Mouse (Mus musculus) intestine, embryonic 14.5 days (tissue): ENCODE data around the gene Fam221a. TPM values are rescaled to one million over a fixed set of nuclear protein-coding genes. Genes with fewer than 3 reads are reported as not detected.
"Not testable (repeated sequence)": the region's sequence is repeated elsewhere in the genome, so short reads cannot be mapped to it uniquely, and the experiment has no call there.

Experiments
- ATAC-seq: fragments of 200-750 bp; cut with Nextera tagmentation; replicated peaks from 2 replicates; pipeline ENCODE4 v1.8.0; 2017; ENCODE audit warnings: low read depth, moderate number of reproducible peaks, moderate TSS enrichment, moderate library complexity; ENCODE audit not compliant: low FRiP score, low TSS enrichment
- DNase-seq: peaks from one replicate; pipeline ENCODE4 v3.0.0-alpha.2; 2018; ENCODE audit warnings: low spot score
- H3K27ac ChIP-seq: fragments of 300-500 bp; sonication (generic); 2 replicates; pipeline ENCODE4 v1.5.1; 2014; ENCODE audit warnings: low read depth, mild to moderate bottlenecking, control low read depth
- H3K27me3 ChIP-seq: fragments of 300-500 bp; sonication (generic); replicated peaks from 2 replicates; pipeline ENCODE4 v1.6.1; 2014; ENCODE audit warnings: low read length, control low read depth; ENCODE audit not compliant: control insufficient read depth, insufficient read depth
- H3K36me3 ChIP-seq: fragments of 300-500 bp; sonication (generic); 2 replicates; pipeline ENCODE4 v1.6.1; 2014; ENCODE audit warnings: low read length, control low read depth; ENCODE audit not compliant: control insufficient read depth, insufficient read depth
- H3K4me1 ChIP-seq: fragments of 300-500 bp; sonication (generic); replicated peaks from 2 replicates; pipeline ENCODE4 v1.6.1; 2014; ENCODE audit warnings: low read length, control low read depth, mixed read lengths; ENCODE audit not compliant: control insufficient read depth, insufficient read depth
- H3K4me2 ChIP-seq: fragments of 300-500 bp; sonication (generic); 2 replicates; pipeline ENCODE4 v1.6.1; 2014; ENCODE audit warnings: low read length
- H3K4me3 ChIP-seq: fragments of 300-500 bp; sonication (generic); 2 replicates; pipeline ENCODE4 v1.5.1; 2014; ENCODE audit warnings: low read depth, low read length, control low read depth, mixed read lengths
- H3K9ac ChIP-seq: fragments of 300-500 bp; sonication (generic); 2 replicates; pipeline ENCODE4 v1.6.1; 2014; ENCODE audit warnings: mild to moderate bottlenecking, low read length
- H3K9me3 ChIP-seq: fragments of 300-500 bp; sonication (generic); 2 replicates; pipeline ENCODE4 v1.6.1; 2016; ENCODE audit warnings: low read length, control low read depth; ENCODE audit not compliant: control insufficient read depth
- WGBS: fragments of 180-500 bp; shearing (Covaris S2); extraction: QIAGEN DNeasy Blood & Tissue Kit; methylation state at CpG from one replicate; pipeline ENCODE4 v1.1.7; 2014; 5-methylcytosine and 5-hydroxymethylcytosine counted together
- polyA plus RNA-seq: library from polyadenylated mRNA; unstranded; fragments of >200 nt; fragmentation: Nextera tagmentation; extraction: Ambion mirVana; gene quantifications from 2 replicates; pipeline ENCODE4 v1.2.1, GENCODE M21; 2014

Fam221a gene
- polyA plus RNA-seq, 1 experiment from 2014 or later = 9.6 TPM

- no peaks in the 10 kb centered on the region for H3K4me1 ChIP-seq
- no peak overlapping the region for H3K4me3 ChIP-seq
- H3K4me2 ChIP-seq = no peak overlapping the region
- 75% methylated on average over 3 of the region's 3 CpGs for WGBS
- DNase-seq (no peak), ATAC-seq (no peak)
- H3K27me3 ChIP-seq = no peaks in the 10 kb centered on the region
- no peak overlapping the region for H3K27ac ChIP-seq
- H3K9me3 ChIP-seq = no peaks in the 10 kb centered on the region
- no peak overlapping the region for H3K9ac ChIP-seq
- H3K36me3 ChIP-seq = no peaks in the 10 kb centered on the region
These were observed 43.3 kb downstream of the Fam221a start for GRCm38 (mm10) chr6:49410830-49411229.

- not testable (repeated sequence) for H3K4me2 ChIP-seq, H3K4me1 ChIP-seq, ATAC-seq, H3K4me3 ChIP-seq, DNase-seq, H3K27ac ChIP-seq, H3K36me3 ChIP-seq, H3K9me3 ChIP-seq, H3K9ac ChIP-seq, H3K27me3 ChIP-seq
- 75% methylated on average over 2 of the region's 2 CpGs for WGBS
These were observed 45.4 kb downstream of the Fam221a start for GRCm38 (mm10) chr6:49412967-49413366.

DNA sequence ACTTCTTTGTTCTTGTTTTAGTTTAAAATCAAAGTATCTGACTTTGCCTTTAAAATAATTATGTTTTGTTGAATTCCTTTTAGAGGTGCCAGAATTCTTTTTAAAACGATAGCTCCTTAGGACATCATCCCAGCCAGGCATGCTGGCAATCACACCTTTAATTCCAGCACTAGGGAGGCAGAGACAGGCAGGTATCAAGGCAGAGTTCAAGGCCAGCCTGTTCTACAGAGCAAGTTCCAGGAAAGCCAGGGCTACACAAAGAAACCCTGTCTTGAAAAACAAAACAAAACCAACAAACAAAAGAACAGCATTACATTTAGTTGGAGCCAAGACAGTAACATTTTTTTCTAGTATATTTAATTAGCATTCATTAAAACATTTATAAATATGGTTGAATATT, 48.4 kb downstream of the Fam221a start:
- no peaks in the 10 kb centered on the region for H3K9me3 ChIP-seq
- H3K4me2 ChIP-seq = no peak overlapping the region
- H3K4me1 ChIP-seq = no peaks in the 10 kb centered on the region
- no peak overlapping the region for H3K27ac ChIP-seq
- H3K36me3 ChIP-seq = no peaks in the 10 kb centered on the region
- no peak overlapping the region for H3K9ac ChIP-seq
- ATAC-seq (no peak), DNase-seq (no peak)
- 74% methylated on average over 1 of the region's 1 CpGs for WGBS
- H3K27me3 ChIP-seq = no peaks in the 10 kb centered on the region
- H3K4me3 ChIP-seq = no peak overlapping the region

DNA sequence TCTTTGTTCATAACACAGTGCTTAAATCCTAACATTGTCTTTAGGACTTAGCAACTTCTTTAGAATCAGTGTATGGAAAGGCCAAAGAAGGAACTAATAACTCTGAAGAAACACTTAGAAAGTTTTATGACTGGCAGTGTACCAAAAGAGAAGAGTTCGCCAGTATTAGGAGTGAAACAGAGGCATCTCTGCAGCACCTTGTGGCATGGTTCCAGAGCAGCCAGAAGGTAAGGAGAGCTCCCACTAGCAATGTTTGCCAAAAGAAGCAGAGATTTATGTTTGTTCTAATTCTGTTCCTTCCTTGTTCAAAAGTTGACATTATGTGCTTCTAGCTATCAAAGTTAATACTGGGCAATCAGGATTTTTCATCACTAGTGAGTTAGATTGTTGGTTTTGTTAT, 69.8 kb downstream of the Fam221a start:
- no peak for ATAC-seq
- H3K36me3 ChIP-seq = no peaks in the 10 kb centered on the region
- no peaks in the 10 kb centered on the region for H3K4me1 ChIP-seq
- H3K27me3 ChIP-seq = no peaks in the 10 kb centered on the region
- H3K9ac ChIP-seq = no peak overlapping the region
- WGBS = 60% methylated on average over 1 of the region's 1 CpGs
- H3K4me3 ChIP-seq = no peak overlapping the region
- DNase-seq = no peak
- H3K9me3 ChIP-seq = no peaks in the 10 kb centered on the region
- no peak overlapping the region for H3K27ac ChIP-seq
- no peak overlapping the region for H3K4me2 ChIP-seq

Other genes with a start within 250 kb of the Fam221a start
- gene Igf2bp3, start 152.8 kb upstream of the Fam221a start, polyA plus RNA-seq = 105 and 111 TPM in 2 replicates
- 45.6 and 45.9 TPM in 2 replicates for gene Tra2a, start 103.7 kb upstream of the Fam221a start, polyA plus RNA-seq
- 13.7 and 15.1 TPM in 2 replicates for gene Ccdc126, start 48.5 kb upstream of the Fam221a start, polyA plus RNA-seq
- not detected in 2 replicates for gene Stk31, start 27.9 kb downstream of the Fam221a start, polyA plus RNA-seq